Mouse (Mus musculus): ENCODE measurements at regions not wholly inside any gene's neighbourhood (a gene's known extent, or its start where the extent isn't known, plus 50 kb on each side); places are given as distances from the start of the nearest gene placed in this dataset.

- DNase-seq (ENCODE audit: low read depth, low spot score) = no peak
Measured at GRCm38 (mm10) chr3:52759846-52760245, 257.2 kb downstream of the Cog6 start.

- no peak for DNase-seq (ENCODE audit: low read depth, low spot score)
Measured at GRCm38 (mm10) chr3:52758561-52758960, 258.5 kb downstream of the Cog6 start.

- no peak for DNase-seq (ENCODE audit: low read depth, low spot score)
Measured at GRCm38 (mm10) chr3:52756816-52757215, 260.2 kb downstream of the Cog6 start.

GRCm38 (mm10) chr3:52756006-52756405 lies 261.0 kb downstream of the Cog6 start:
- DNase-seq (ENCODE audit: low read depth, low spot score) = no peak

GRCm38 (mm10) chr3:52754978-52755377 lies 262.1 kb downstream of the Cog6 start:
- no peak for DNase-seq (ENCODE audit: low read depth, low spot score)

GRCm38 (mm10) chr3:52754401-52754800 lies 262.6 kb downstream of the Cog6 start:
- DNase-seq (ENCODE audit: low read depth, low spot score) = no peak

- no peak for DNase-seq (ENCODE audit: low read depth, low spot score)
Measured at GRCm38 (mm10) chr3:52746917-52747316, 270.1 kb downstream of the Cog6 start.

- DNase-seq (ENCODE audit: low read depth, low spot score) = no peak
Measured at GRCm38 (mm10) chr3:52744334-52744733, 272.7 kb downstream of the Cog6 start.

GRCm38 (mm10) chr3:52740466-52741026 lies 276.5 kb downstream of the Cog6 start:
- no peak for DNase-seq (ENCODE audit: low read depth, low spot score)

GRCm38 (mm10) chr3:52739526-52739925 lies 277.5 kb downstream of the Cog6 start:
- no peak for DNase-seq (ENCODE audit: low read depth, low spot score)

GRCm38 (mm10) chr3:52738386-52738785 lies 278.7 kb downstream of the Cog6 start:
- DNase-seq (ENCODE audit: low read depth, low spot score) = no peak

- no peak for DNase-seq (ENCODE audit: low read depth, low spot score)
Measured at GRCm38 (mm10) chr3:52735939-52736338, 281.1 kb downstream of the Cog6 start.

- DNase-seq (ENCODE audit: low read depth, low spot score) = no peak
Measured at GRCm38 (mm10) chr3:52731941-52732340, 285.1 kb downstream of the Cog6 start.

GRCm38 (mm10) chr3:52731491-52731890 lies 285.5 kb downstream of the Cog6 start:
- no peak for DNase-seq (ENCODE audit: low read depth, low spot score)

- DNase-seq (ENCODE audit: low read depth, low spot score) = no peak
Measured at GRCm38 (mm10) chr3:52729731-52730130, 287.3 kb downstream of the Cog6 start.

- DNase-seq (ENCODE audit: low read depth, low spot score) = no peak
Measured at GRCm38 (mm10) chr3:52728860-52729259, 288.2 kb downstream of the Cog6 start.

- no peak for DNase-seq (ENCODE audit: low read depth, low spot score)
Measured at GRCm38 (mm10) chr3:52728426-52728825, 288.6 kb downstream of the Cog6 start.

- DNase-seq (ENCODE audit: low read depth, low spot score) = no peak
Measured at GRCm38 (mm10) chr3:52724354-52724753, 292.7 kb downstream of the Cog6 start.

GRCm38 (mm10) chr3:52722946-52723345 lies 294.1 kb downstream of the Cog6 start:
- no peak for DNase-seq (ENCODE audit: low read depth, low spot score)

- DNase-seq (ENCODE audit: low read depth, low spot score) = no peak
Measured at GRCm38 (mm10) chr3:52719181-52719580, 297.9 kb downstream of the Cog6 start.

GRCm38 (mm10) chr3:52717324-52717723 lies 299.7 kb downstream of the Cog6 start:
- no peak for DNase-seq (ENCODE audit: low read depth, low spot score)

GRCm38 (mm10) chr3:52712151-52712550 lies 304.9 kb downstream of the Cog6 start:
- no peak for DNase-seq (ENCODE audit: low read depth, low spot score)

GRCm38 (mm10) chr3:52711133-52711532 lies 305.9 kb downstream of the Cog6 start:
- no peak for DNase-seq (ENCODE audit: low read depth, low spot score)

- no peak for DNase-seq (ENCODE audit: low read depth, low spot score)
Measured at GRCm38 (mm10) chr3:52708746-52709145, 308.3 kb downstream of the Cog6 start.

Measured in brain, embryonic 18.5 days (tissue).